Mouse (Mus musculus) neural tube, embryonic 12.5 days (tissue): Measurements from ENCODE around the gene Kpnb1. TPM values are rescaled to one million over a fixed set of nuclear protein-coding genes. Genes with fewer than 3 reads are reported as not detected.
A peak's percentile ranks its signal among the peaks of the same experiment; 100 is the strongest.

Experiments used
- ATAC-seq: fragments of 200-750 bp; cut with Nextera tagmentation; 2 replicates; pipeline ENCODE4 v1.8.0; 2017; ENCODE audit warnings: low read depth, mild to moderate bottlenecking, moderate TSS enrichment, moderate library complexity; ENCODE audit not compliant: low FRiP score
- H3K27ac ChIP-seq: fragments of 300-500 bp; sonication (generic); 2 replicates; pipeline ENCODE4 v1.5.1; 2016
- H3K27me3 ChIP-seq: fragments of 300-500 bp; sonication (generic); replicated peaks from 2 replicates; pipeline ENCODE4 v1.6.1; 2016; ENCODE audit warnings: mild to moderate bottlenecking
- H3K36me3 ChIP-seq: fragments of 300-500 bp; sonication (generic); 2 replicates; pipeline ENCODE4 v1.6.1; 2016; ENCODE audit warnings: mild to moderate bottlenecking
- H3K4me1 ChIP-seq: fragments of 300-500 bp; sonication (generic); 2 replicates; pipeline ENCODE4 v1.6.1; 2016
- H3K4me2 ChIP-seq: fragments of 300-500 bp; sonication (generic); replicated peaks from 2 replicates; pipeline ENCODE4 v1.6.1; 2016; ENCODE audit warnings: mild to moderate bottlenecking
- H3K4me3 ChIP-seq: fragments of 300-500 bp; sonication (generic); 2 replicates; pipeline ENCODE4 v1.5.1; 2016
- H3K9ac ChIP-seq: fragments of 300-500 bp; sonication (generic); 2 replicates; pipeline ENCODE4 v1.6.1; 2016; ENCODE audit warnings: mild to moderate bottlenecking
- H3K9me3 ChIP-seq: fragments of 300-500 bp; sonication (generic); 2 replicates; pipeline ENCODE4 v1.6.1; 2016; ENCODE audit warnings: mild to moderate bottlenecking
- WGBS: fragments of 180-500 bp; shearing (Covaris S2); methylation state at CpG from one replicate; pipeline ENCODE4 v1.1.7; 2016; 5-methylcytosine and 5-hydroxymethylcytosine counted together
- microRNA-seq: library from miRNA; unstranded; fragments of <30 nt; microRNA quantifications from one replicate; pipeline ENCODE4, GENCODE M21; 2017
- polyA plus RNA-seq: library from polyadenylated mRNA; unstranded; fragments of >200 nt; fragmentation: Nextera tagmentation; extraction: Ambion mirVana; gene quantifications from 2 replicates; pipeline ENCODE4 v1.2.1, GENCODE M21; 2016

Kpnb1 gene
- polyA plus RNA-seq, 1 experiment from 2014 or later, result 53.1 TPM

DNA sequence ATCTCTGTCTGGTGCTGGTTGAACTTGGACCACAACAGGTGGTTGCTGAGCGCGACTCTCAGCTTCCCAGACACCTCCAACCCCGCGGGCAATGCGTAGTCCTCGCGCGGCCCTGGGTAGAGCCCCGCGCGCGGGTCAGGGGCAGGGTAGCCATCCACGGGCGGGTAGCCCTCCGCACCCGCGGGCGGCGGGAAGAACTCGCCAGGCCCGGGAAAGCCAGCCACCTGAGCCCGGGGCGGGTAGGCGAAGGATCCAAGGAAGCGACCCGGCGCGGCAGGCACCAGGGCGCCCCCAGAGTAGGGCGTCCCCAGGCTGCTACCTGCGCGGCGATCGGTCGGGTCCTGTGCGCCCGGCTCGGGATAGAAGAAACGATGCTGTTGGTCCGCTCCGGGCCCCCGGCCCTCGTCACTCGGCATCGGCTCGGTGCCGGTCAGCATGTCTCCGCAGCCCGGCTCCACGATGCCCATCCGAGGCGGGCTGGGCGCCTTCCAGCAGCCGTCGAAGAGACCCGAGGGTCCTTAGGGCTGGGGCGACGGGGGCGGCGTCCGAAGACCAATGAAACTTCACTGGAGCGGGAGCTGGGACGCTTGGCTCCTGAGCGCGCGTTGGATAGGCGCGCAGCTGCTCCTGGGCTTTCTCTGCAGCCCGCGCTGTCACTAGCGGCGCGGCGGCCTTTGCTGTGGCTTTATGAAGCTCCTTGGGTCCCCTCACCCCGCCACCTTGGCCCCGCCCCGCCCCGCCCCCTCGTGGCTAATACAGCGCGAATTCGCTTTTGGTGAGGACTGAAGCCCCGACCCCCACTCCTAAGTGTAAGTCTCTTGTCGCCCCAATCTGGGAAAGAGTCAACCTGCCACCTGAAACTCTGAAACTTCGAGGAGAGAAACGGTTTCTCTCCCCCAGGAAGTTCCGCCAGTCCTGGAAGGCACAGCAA is 72.7 kb downstream of the Kpnb1 start, which contains the start of gene Tbx21:
Gene Tbx21 (minus strand): TSS at position 661 of the 931 bp plus-strand sequence.
- Histone ChIP-seq H3K4me2 (peak within 1 kb of the TSS; percentile 71), H3K36me3 (no peaks in the 10 kb centered on the region), H3K9me3 (no peaks in the 10 kb centered on the region), H3K27ac (no peak within 1 kb of the TSS), H3K4me3 (peak within 1 kb of the TSS; percentile 36), H3K9ac (peak within 1 kb of the TSS; percentile 40; the same call in 1 of the 2 replicates), H3K27me3 (peaks cover 70% of the 10 kb centered on the region), H3K4me1 (peaks cover 20% of the 10 kb centered on the region)
- ATAC-seq, result no peak
- WGBS, result under 1% methylated on average over 87 of the region's 87 CpGs

DNA sequence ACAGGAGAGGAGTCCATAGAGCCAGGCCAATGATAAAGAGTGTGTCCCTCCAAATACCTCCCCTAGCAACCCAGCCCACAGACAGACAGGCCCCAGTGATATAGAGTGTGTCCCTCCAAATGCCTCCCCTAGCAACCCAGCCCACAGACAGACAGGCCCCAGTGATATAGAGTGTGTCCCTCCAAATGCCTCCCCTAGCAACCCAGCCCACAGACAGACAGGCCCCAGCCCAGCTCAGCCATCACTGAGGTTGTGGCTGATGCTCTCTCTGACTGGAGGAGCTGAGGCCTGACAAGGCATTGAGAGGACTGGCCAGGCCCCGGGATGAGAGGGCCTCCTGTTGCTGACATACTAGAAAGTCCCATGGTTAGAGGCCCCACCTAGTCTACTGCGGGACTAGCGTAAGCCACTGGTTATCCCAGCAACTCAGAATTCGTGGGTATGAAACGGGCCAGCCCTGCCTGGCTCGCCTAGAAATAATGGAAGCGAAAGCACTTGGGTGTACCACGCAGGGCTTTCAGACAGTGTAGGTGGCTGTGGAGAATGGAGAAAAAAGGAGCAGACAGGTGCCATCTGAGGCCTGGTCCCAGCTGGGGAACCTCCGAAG is 75.1 kb downstream of the Kpnb1 start:
- H3K27ac ChIP-seq, result no peak overlapping the region
- H3K9me3 ChIP-seq, result no peaks in the 10 kb centered on the region
- H3K9ac ChIP-seq, result no peak overlapping the region
- H3K27me3 ChIP-seq, result peaks cover 58% of the 10 kb centered on the region
- ATAC-seq, result no peak
- no peak overlapping the region for H3K4me2 ChIP-seq
- WGBS, result 82% methylated on average over 9 of the region's 9 CpGs
- peaks cover 20% of the 10 kb centered on the region for H3K4me1 ChIP-seq
- no peak overlapping the region for H3K4me3 ChIP-seq
- H3K36me3 ChIP-seq, result no peaks in the 10 kb centered on the region

Small RNA genes lying within 50 kb of the gene (microRNA-seq; reads per million reads assigned to microRNA genes)
- gene Mir7235, result not detected

Other genes with a start within 250 kb of the Kpnb1 start
- gene Pnpo, start 243.9 kb downstream of the Kpnb1 start, polyA plus RNA-seq, result 18.3 and 18.9 TPM in 2 replicates
- 19.3 and 20.4 TPM in 2 replicates for gene Sp2, start 204.9 kb downstream of the Kpnb1 start, polyA plus RNA-seq
- 0.23 and 0.34 TPM in 2 replicates for gene Sp6, start 174.5 kb downstream of the Kpnb1 start, polyA plus RNA-seq
- gene Scrn2, start 157.9 kb downstream of the Kpnb1 start, polyA plus RNA-seq, result 19.8 and 21.9 TPM in 2 replicates
- gene Lrrc46, start 146.5 kb downstream of the Kpnb1 start, polyA plus RNA-seq, result 2.2 and 2.9 TPM in 2 replicates
- gene Mrpl10, start 146.3 kb downstream of the Kpnb1 start, polyA plus RNA-seq, result 66.9 and 68.3 TPM in 2 replicates
- 11.1 and 11.4 TPM in 2 replicates for gene Osbpl7, start 137.3 kb downstream of the Kpnb1 start, polyA plus RNA-seq
- gene Tbx21, start 72.5 kb downstream of the Kpnb1 start, polyA plus RNA-seq, result 0.13 TPM in 1 of 2 replicates, not detected in the other
- 9.5 and 10.5 TPM in 2 replicates for gene Tbkbp1, start 36.4 kb downstream of the Kpnb1 start, polyA plus RNA-seq
- 127 and 133 TPM in 2 replicates for gene Npepps, start 92.8 kb upstream of the Kpnb1 start, polyA plus RNA-seq
- gene Mrpl45, start 127.8 kb upstream of the Kpnb1 start, polyA plus RNA-seq, result 42.3 and 48.9 TPM in 2 replicates
- gene Gpr179, start 164.2 kb upstream of the Kpnb1 start, polyA plus RNA-seq, result 0.19 and 0.50 TPM in 2 replicates
- gene Socs7, start 174.7 kb upstream of the Kpnb1 start, polyA plus RNA-seq, result 7.9 and 9.0 TPM in 2 replicates
- 8.3 and 9.3 TPM in 2 replicates for gene Arhgap23, start 227.7 kb upstream of the Kpnb1 start, polyA plus RNA-seq